Mouse (Mus musculus) midbrain, embryonic 14.5 days (tissue): ENCODE results near the gene Gm10354. TPM values are rescaled to one million over a fixed set of nuclear protein-coding genes. Genes with fewer than 3 reads are reported as not detected.
"Not testable (repeated sequence)": the region's sequence is repeated elsewhere in the genome, so short reads cannot be mapped to it uniquely, and the experiment has no call there.

ENCODE experiments used
- ATAC-seq: fragments of 200-750 bp; cut with Nextera tagmentation; 2 replicates; pipeline ENCODE4 v1.8.0; 2017; ENCODE audit warnings: moderate number of reproducible peaks, moderate library complexity; ENCODE audit not compliant: low FRiP score, low TSS enrichment
- DNase-seq: peaks from one replicate; pipeline ENCODE4 v3.0.0-alpha.2; 2015
- H3K27ac ChIP-seq: fragments of 300-500 bp; sonication (generic); replicated peaks from 2 replicates; pipeline ENCODE4 v1.5.1; 2014; ENCODE audit warnings: mild to moderate bottlenecking, low read depth, low read length, moderate library complexity
- H3K27me3 ChIP-seq: fragments of 300-500 bp; sonication (generic); 2 replicates; pipeline ENCODE4 v1.6.1; 2014; ENCODE audit warnings: low read length, control low read depth, mixed read lengths; ENCODE audit not compliant: control insufficient read depth, insufficient read depth
- H3K36me3 ChIP-seq: fragments of 300-500 bp; sonication (generic); 2 replicates; pipeline ENCODE4 v1.6.1; 2014; ENCODE audit warnings: low read length, control low read depth; ENCODE audit not compliant: control insufficient read depth, insufficient read depth
- H3K4me1 ChIP-seq: fragments of 300-500 bp; sonication (generic); 2 replicates; pipeline ENCODE4 v1.6.1; 2014; ENCODE audit warnings: mild to moderate bottlenecking, antibody characterized with exemption, low read length, control low read depth; ENCODE audit not compliant: control insufficient read depth, insufficient read depth
- H3K4me2 ChIP-seq: fragments of 300-500 bp; sonication (generic); 2 replicates; pipeline ENCODE4 v1.6.1; 2014; ENCODE audit warnings: mild to moderate bottlenecking, low read length, moderate library complexity
- H3K4me3 ChIP-seq: fragments of 300-500 bp; sonication (generic); replicated peaks from 2 replicates; pipeline ENCODE4 v1.5.1; 2014; ENCODE audit warnings: low read depth, low read length
- H3K9ac ChIP-seq: fragments of 300-500 bp; sonication (generic); replicated peaks from 2 replicates; pipeline ENCODE4 v1.6.1; 2014; ENCODE audit warnings: mild to moderate bottlenecking, low read length, moderate library complexity
- H3K9me3 ChIP-seq: fragments of 300-500 bp; sonication (generic); 2 replicates; pipeline ENCODE4 v1.6.1; 2016; ENCODE audit warnings: low read length, control low read depth, mixed read lengths; ENCODE audit not compliant: control insufficient read depth
- WGBS: fragments of 180-500 bp; shearing (Covaris S2); extraction: QIAGEN DNeasy Blood & Tissue Kit; methylation state at CpG from one replicate; pipeline ENCODE4 v1.1.7; 2014; 5-methylcytosine and 5-hydroxymethylcytosine counted together
- polyA plus RNA-seq: library from polyadenylated mRNA; unstranded; fragments of >200 nt; fragmentation: Nextera tagmentation; extraction: Ambion mirVana; gene quantifications from 2 replicates; pipeline ENCODE4 v1.2.1, GENCODE M21; 2014

Gene Gm10354
- polyA plus RNA-seq, 1 experiment from 2014 or later = not detected

GRCm38 (mm10) chr5:14998077-14998476, 19.3 kb upstream of the Gm10354 start:
- H3K9me3 ChIP-seq = peaks cover 25% of the 10 kb centered on the region
- H3K4me1 ChIP-seq, H3K27me3 ChIP-seq, H3K27ac ChIP-seq, H3K4me3 ChIP-seq, H3K4me2 ChIP-seq, H3K36me3 ChIP-seq, H3K9ac ChIP-seq, DNase-seq: not testable (repeated sequence)
- WGBS = 77% methylated on average over 9 of the region's 9 CpGs
- ATAC-seq = peak; percentile 66

GRCm38 (mm10) chr5:14997556-14997955, 18.8 kb upstream of the Gm10354 start:
- H3K27me3 ChIP-seq, DNase-seq, H3K27ac ChIP-seq, H3K9ac ChIP-seq, H3K4me2 ChIP-seq, H3K36me3 ChIP-seq, H3K4me3 ChIP-seq, H3K4me1 ChIP-seq: not testable (repeated sequence)
- whole genome bisulfite sequencing = 83% methylated on average over 4 of the region's 4 CpGs
- H3K9me3 ChIP-seq = peaks cover 23% of the 10 kb centered on the region
- ATAC-seq = peak; percentile 68

- DNase-seq = not testable (repeated sequence)
Observed at GRCm38 (mm10) chr5:14996670-14997249, 18.0 kb upstream of the Gm10354 start.

GRCm38 (mm10) chr5:14994124-14994523, 15.4 kb upstream of the Gm10354 start:
- H3K4me1 ChIP-seq, H3K36me3 ChIP-seq, H3K4me2 ChIP-seq, H3K4me3 ChIP-seq, H3K27ac ChIP-seq, H3K9ac ChIP-seq, H3K27me3 ChIP-seq, DNase-seq: not testable (repeated sequence)
- 86% methylated on average over 6 of the region's 6 CpGs for WGBS
- peaks cover 22% of the 10 kb centered on the region for H3K9me3 ChIP-seq
- peak; percentile 82 for ATAC-seq

More at GRCm38 (mm10) chr5:14996670-14997249, 18.0 kb upstream of the Gm10354 start:
- not testable (repeated sequence) for H3K4me1 ChIP-seq, H3K27me3 ChIP-seq, H3K27ac ChIP-seq, H3K4me2 ChIP-seq, H3K4me3 ChIP-seq, H3K36me3 ChIP-seq, H3K9ac ChIP-seq
- WGBS = 71% methylated on average over 6 of the region's 7 CpGs
- peak; percentile 57; the same call in 1 of the 2 replicates for ATAC-seq
- H3K9me3 ChIP-seq = peaks cover 19% of the 10 kb centered on the region

GRCm38 (mm10) chr5:14990375-14991158, 11.8 kb upstream of the Gm10354 start:
- not testable (repeated sequence) for H3K4me3 ChIP-seq, H3K36me3 ChIP-seq, H3K27ac ChIP-seq, H3K27me3 ChIP-seq, H3K4me1 ChIP-seq, H3K9ac ChIP-seq, DNase-seq, H3K4me2 ChIP-seq
- H3K9me3 ChIP-seq = peaks cover 15% of the 10 kb centered on the region
- WGBS = 75% methylated on average over 7 of the region's 8 CpGs
- peak; percentile 77; the same call in 1 of the 2 replicates for ATAC-seq

GRCm38 (mm10) chr5:14986649-14987387, 8.1 kb upstream of the Gm10354 start:
- not testable (repeated sequence) for H3K27me3 ChIP-seq, H3K4me1 ChIP-seq, H3K4me2 ChIP-seq, H3K36me3 ChIP-seq, H3K4me3 ChIP-seq, H3K9ac ChIP-seq, DNase-seq, H3K27ac ChIP-seq
- H3K9me3 ChIP-seq = peaks cover 15% of the 10 kb centered on the region
- WGBS = 40% methylated on average over 5 of the region's 6 CpGs
- ATAC-seq = peak; percentile 80

- not testable (repeated sequence) for H3K9ac ChIP-seq, H3K4me1 ChIP-seq, H3K27ac ChIP-seq, ATAC-seq, H3K36me3 ChIP-seq, DNase-seq, H3K4me2 ChIP-seq, H3K27me3 ChIP-seq, H3K4me3 ChIP-seq
- WGBS = 68% methylated on average over 4 of the region's 4 CpGs
- H3K9me3 ChIP-seq = peaks cover 26% of the 10 kb centered on the region
Observed at GRCm38 (mm10) chr5:14977368-14977767, 1.4 kb downstream of the Gm10354 start.

GRCm38 (mm10) chr5:14975294-14975693, 3.4 kb downstream of the Gm10354 start:
- 67% methylated on average over 3 of the region's 4 CpGs for WGBS

More at GRCm38 (mm10) chr5:14975294-14975693, 3.4 kb downstream of the Gm10354 start:
- not testable (repeated sequence) for H3K4me2 ChIP-seq, H3K27me3 ChIP-seq, H3K4me3 ChIP-seq, H3K9ac ChIP-seq, ATAC-seq, H3K36me3 ChIP-seq, H3K4me1 ChIP-seq, H3K27ac ChIP-seq, DNase-seq
- H3K9me3 ChIP-seq = peaks cover 28% of the 10 kb centered on the region
